Mouse (Mus musculus): Measurements from ENCODE around the gene Mrpl38. TPM values are rescaled to one million over a fixed set of nuclear protein-coding genes. Genes with fewer than 3 reads are reported as not detected.
"Not testable (repeated sequence)": the region's sequence is repeated elsewhere in the genome, so short reads cannot be mapped to it uniquely, and the experiment has no call there.

Gene Mrpl38
- total RNA-seq, 2 experiments from 2014 or later: 51.1 to 56.1 TPM

GRCm38 (mm10) chr11:116121731-116122245 is 16.9 kb downstream of the Mrpl38 start:
- DNase-seq (ENCODE audit: low spot score in 2 of 2); intact Hi-C loops (cut with DNase I): not testable (repeated sequence)

- no peak for DNase-seq (ENCODE audit: low spot score in 2 of 2)
- intact Hi-C loops (cut with DNase I): no loop called here
These were observed 20.8 kb downstream of the Mrpl38 start for GRCm38 (mm10) chr11:116117819-116118218.

- intact Hi-C loops (cut with DNase I): no loop called here
- no peak for DNase-seq (ENCODE audit: low spot score in 2 of 2)
These were observed 21.4 kb downstream of the Mrpl38 start for GRCm38 (mm10) chr11:116117241-116117640.

GRCm38 (mm10) chr11:116111611-116112203 is 27.0 kb downstream of the Mrpl38 start:
- intact Hi-C loops (cut with DNase I): no loop called here
- no peak for DNase-seq (ENCODE audit: low spot score in 2 of 2)

- intact Hi-C loops (cut with DNase I): no loop called here
These were observed 27.6 kb downstream of the Mrpl38 start for GRCm38 (mm10) chr11:116111067-116111466.

GRCm38 (mm10) chr11:116110540-116110939 is 28.1 kb downstream of the Mrpl38 start:
- intact Hi-C loops (cut with DNase I): no loop called here
- no peak for DNase-seq (ENCODE audit: low spot score in 2 of 2)

More at GRCm38 (mm10) chr11:116111067-116111466, 27.6 kb downstream of the Mrpl38 start:
- DNase-seq (ENCODE audit: low spot score in 2 of 2): no peak

GRCm38 (mm10) chr11:116110131-116110530 is 28.5 kb downstream of the Mrpl38 start:
- no peak for DNase-seq (ENCODE audit: low spot score in 2 of 2)
- intact Hi-C loops (cut with DNase I): no loop called here

GRCm38 (mm10) chr11:116109441-116110081 is 29.1 kb downstream of the Mrpl38 start:
- no peak for DNase-seq (ENCODE audit: low spot score in 2 of 2)
- intact Hi-C loops (cut with DNase I): no loop called here

- no peak for DNase-seq (ENCODE audit: low spot score in 2 of 2)
- intact Hi-C loops (cut with DNase I): no loop called here
These were observed 30.1 kb downstream of the Mrpl38 start for GRCm38 (mm10) chr11:116108464-116109137.

- intact Hi-C loops (cut with DNase I): no loop called here
- DNase-seq (ENCODE audit: low spot score in 2 of 2): no peak
These were observed 30.8 kb downstream of the Mrpl38 start for GRCm38 (mm10) chr11:116107777-116108285.

GRCm38 (mm10) chr11:116106963-116107776 is 31.5 kb downstream of the Mrpl38 start:
- DNase-seq (ENCODE audit: low spot score in 2 of 2): no peak
- intact Hi-C loops (cut with DNase I): no loop called here

GRCm38 (mm10) chr11:116106154-116106962 is 32.3 kb downstream of the Mrpl38 start:
- no peak for DNase-seq (ENCODE audit: low spot score in 2 of 2)

GRCm38 (mm10) chr11:116105065-116105464 is 33.6 kb downstream of the Mrpl38 start:
- no peak for DNase-seq (ENCODE audit: low spot score in 2 of 2)
- intact Hi-C loops (cut with DNase I): no loop called here

More at GRCm38 (mm10) chr11:116106154-116106962, 32.3 kb downstream of the Mrpl38 start:
- intact Hi-C loops (cut with DNase I): no loop called here

GRCm38 (mm10) chr11:116104006-116104646 is 34.5 kb downstream of the Mrpl38 start:
- intact Hi-C loops (cut with DNase I): no loop called here
- no peak for DNase-seq (ENCODE audit: low spot score in 2 of 2)

- no peak for DNase-seq (ENCODE audit: low spot score in 2 of 2)
- intact Hi-C loops (cut with DNase I): no loop called here
These were observed 35.1 kb downstream of the Mrpl38 start for GRCm38 (mm10) chr11:116103572-116103971.

GRCm38 (mm10) chr11:116102472-116102871 is 36.2 kb downstream of the Mrpl38 start:
- DNase-seq (ENCODE audit: low spot score in 2 of 2): no peak
- intact Hi-C loops (cut with DNase I): no loop called here

- no peak for DNase-seq (ENCODE audit: low spot score in 2 of 2)
- intact Hi-C loops (cut with DNase I): no loop called here
These were observed 36.7 kb downstream of the Mrpl38 start for GRCm38 (mm10) chr11:116101931-116102381.

GRCm38 (mm10) chr11:116100839-116101238 is 37.8 kb downstream of the Mrpl38 start:
- DNase-seq (ENCODE audit: low spot score in 2 of 2): no peak
- intact Hi-C loops (cut with DNase I): no loop called here
